Mouse (Mus musculus): ENCODE measurements at regions not wholly inside any gene's neighbourhood (a gene's known extent, or its start where the extent isn't known, plus 50 kb on each side); places are given as distances from the start of the nearest gene placed in this dataset.
A peak's percentile ranks its signal among the peaks of the same experiment; 100 is the strongest.

DNA sequence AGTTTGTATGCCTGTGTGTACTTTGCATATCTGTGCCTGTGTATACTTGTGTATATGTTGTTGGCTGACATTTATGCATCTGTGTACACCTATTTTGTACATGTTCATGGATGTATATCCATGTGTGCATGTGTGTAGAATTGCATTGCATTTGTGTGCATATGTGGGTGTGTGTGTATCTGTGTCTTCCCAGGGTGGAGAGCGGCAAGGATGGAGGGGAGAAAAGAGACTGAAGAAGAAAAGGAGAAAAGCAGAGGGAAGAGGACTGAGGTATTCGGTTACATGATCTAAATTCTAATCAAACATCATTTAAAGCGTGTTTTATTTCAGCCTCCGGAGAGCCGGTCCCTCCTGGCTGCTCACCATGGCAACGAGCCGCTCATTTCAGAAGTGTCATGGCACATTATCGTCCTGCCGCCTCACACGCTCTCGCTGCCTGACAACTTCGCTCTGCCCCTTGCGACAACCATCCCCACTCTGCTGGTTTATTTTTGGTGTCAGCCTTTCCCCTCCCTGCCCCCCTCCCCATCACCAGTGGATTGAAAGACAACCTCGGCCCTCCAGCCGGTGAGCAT lies 58.6 kb downstream of the Mrm1 start:
- peak; percentile 10 to 11 for DNase-seq

DNA sequence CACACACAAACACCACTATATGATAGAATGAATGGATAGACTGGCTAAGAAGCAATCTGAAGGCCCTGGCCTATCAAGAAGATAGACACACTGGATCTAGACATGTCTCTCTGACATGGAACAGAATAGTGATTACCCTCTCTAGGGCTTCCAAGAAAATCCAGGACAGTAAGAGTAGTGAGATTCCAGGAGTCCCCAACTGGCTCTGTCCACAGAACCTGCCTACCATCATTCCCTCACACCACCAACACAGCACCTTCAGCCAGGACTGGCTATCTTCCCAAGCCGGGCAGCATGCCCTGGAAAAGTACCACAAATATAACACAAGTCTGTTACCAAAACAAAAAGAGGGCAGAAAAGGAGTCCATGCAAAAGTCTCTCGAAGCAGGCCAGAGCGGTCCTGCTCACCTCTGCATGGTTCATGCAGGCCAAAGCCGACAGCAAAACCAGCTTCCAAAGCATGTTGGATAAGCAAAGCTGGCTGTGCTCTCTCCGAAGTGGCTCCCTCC lies 59.8 kb downstream of the Mrm1 start:
- peak; percentile 80 to 86 for DNase-seq

DNA sequence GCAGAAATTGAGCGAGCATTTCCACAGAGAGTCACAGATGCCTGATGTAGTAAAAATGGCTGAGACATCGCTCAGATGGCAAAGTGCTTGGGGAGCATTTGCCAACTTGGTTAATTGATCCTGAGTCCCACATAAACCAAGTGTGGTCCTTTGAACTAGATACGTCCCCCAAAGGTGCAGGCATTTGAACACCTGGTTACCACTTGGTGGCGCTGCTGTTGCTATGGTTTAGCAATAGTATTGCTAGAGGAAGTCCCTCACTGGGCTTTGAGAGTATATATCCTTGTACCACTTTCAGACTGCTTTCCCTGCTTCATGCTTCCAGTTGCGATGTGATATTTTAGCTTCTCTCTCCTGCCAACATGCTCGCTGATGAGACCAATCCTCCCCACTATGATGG lies 67.3 kb downstream of the Mrm1 start:
- no peak for DNase-seq

DNA sequence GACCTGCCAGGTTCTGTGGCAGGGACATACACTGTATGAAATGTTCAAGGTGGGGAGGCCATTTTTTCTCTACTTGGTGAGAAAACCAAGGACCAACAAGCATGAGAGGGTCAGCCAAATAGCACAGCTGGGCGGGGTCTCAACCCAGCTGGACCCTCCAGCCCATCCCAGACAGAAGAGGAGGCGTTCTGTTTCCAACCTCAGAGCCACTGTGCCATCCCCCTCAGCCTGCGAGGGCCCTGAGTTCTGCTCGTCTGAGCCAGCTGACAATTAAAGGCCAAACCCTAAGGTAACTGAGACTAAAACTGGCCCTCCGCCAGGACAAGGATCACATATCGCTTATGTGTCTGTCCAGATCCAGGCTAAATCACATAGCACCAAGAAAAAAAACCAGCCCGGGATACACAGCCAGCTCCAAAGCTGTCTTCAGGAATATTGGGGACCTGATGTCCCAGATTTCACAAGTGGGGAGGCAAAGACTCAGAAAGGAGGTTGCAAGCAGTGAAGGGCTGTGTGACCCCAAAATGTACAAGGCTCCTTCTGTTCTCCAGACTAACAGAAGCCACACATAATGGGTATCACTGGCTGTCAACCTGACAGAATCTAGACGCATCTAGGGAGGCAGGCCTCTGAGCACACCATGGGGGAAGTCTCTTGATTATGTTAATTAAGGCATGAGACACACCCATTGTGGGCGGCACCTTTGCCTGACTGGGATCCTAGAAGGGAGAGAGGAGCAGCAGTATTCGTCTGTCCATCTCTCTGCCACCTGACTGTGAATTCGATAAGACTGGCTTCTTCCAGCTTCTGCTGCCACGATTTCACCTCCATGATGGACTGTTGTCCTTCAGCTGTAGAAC lies 69.6 kb downstream of the Mrm1 start:
- DNase-seq, result no peak

DNA sequence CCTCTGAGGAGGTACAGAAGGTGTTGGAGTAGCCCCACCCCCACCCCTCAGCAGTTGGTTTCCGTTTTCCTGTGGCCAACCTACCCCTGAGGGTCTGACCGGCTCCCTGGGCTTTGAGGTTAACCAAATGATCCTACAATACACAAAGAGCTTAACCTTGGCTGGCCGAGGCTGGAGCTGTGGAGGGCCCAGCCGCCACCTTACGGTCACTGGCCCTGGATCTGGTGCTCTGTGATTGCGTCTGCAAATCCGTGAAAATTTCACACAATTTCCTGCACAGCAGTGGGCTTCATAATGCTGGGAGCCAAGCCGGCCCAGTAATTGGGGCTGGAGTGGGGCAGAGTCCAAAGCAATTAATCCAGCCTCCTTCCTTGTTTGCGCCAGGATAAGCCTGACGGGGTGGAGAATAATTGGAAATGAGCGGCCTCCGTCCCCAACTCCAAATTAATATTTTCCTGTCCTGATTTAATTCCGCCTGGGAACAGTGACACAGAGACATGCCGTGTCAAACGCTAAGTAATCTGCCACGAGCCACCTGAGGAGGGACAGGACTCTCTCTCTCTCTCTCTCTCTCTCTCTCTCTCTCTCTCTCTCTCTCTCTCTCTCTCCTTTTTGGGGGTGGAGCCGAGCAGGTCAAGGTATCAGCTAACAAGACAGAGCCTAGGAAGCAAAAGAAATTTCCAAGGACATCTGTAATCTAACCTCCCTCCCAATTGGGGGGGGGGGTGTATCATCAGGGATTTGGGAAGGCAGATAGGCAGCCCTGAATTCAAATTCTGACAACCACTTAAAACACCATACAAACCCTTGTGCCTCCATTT lies 80.3 kb downstream of the Mrm1 start:
- no peak for DNase-seq

GRCm38 (mm10) chr11:84738128-84738527 lies 81.2 kb downstream of the Mrm1 start:
- no peak for DNase-seq

DNA sequence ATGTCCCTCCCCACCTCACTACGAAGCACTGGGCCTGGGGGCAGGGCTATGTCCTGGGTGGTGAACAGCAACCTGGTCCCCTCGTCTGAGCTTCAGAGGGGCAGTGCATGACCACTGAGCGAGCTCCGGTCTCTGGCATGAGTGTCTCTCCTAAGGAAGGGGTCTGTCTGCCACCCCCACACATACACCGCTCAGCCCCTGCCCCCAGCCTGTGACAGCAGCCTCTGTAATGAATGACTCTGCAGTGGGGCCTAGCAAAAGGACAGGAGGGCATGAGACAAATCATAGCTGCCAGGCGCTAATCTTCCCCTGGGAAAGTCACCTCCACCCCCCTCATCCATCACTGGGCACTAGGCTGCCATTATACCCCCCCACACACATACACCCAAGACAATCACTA lies 87.4 kb downstream of the Mrm1 start:
- no peak for DNase-seq

DNA sequence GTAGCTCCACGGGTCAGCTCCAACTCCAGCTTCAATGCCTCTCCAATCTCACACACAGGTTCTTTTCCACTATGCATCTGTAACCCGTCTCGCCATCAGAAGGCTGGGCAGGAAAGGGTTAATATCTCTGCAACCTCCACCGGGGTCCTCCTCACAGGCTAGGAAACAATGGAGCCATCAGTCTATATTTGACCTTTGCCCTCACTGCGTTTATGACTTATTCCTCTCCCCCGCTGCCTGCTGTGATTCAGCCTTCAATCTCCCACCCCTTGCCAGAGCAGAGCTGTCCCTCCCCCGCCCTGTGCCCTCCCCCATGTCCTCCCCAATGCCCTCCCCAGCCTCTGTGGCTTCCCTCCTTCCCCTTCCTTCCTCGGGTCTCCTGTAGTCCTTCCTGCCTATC lies 89.1 kb downstream of the Mrm1 start:
- DNase-seq, result no peak

- DNase-seq, result peak in 1 of 2 experiments; percentile 30
These were observed 90.1 kb downstream of the Mrm1 start for GRCm38 (mm10) chr11:84729189-84729588.

GRCm38 (mm10) chr11:84725936-84726613 lies 93.2 kb downstream of the Mrm1 start:
- DNase-seq, result no peak

- no peak for DNase-seq
These were observed 94.0 kb downstream of the Mrm1 start for GRCm38 (mm10) chr11:84725177-84725792.

GRCm38 (mm10) chr11:84724080-84724479 lies 95.2 kb downstream of the Mrm1 start:
- peak; percentile 8 to 9 for DNase-seq

DNA sequence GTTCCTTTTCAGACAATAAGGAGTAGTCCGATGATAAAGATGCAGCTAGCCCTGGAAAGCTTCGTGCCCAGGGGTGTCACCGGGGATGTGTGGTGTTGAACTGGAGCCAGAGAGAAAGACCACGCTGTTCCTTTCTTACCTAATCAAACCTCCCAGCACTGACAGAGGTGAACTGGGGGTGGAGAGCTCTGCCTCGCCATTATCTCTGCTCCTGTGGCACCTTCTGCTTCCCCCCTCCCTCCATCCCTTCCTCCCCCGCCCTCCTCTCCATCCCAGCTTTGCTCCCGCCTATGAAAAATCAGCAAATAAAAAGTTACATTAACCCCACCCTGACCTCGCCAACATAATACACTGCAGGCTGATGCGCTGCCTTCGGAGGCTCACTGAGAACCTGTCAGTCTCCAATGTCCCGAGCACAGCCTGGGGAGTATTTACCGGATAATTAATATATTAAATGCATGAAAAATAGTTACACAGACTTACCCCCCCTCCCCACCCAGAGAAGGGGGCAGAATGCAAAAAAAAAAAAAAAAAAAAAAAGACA lies 96.6 kb downstream of the Mrm1 start:
- DNase-seq, result no peak

- DNase-seq, result no peak
These were observed 97.3 kb downstream of the Mrm1 start for GRCm38 (mm10) chr11:84721979-84722378.

GRCm38 (mm10) chr11:84721150-84721549 lies 98.2 kb downstream of the Mrm1 start:
- DNase-seq, result no peak

GRCm38 (mm10) chr11:84719781-84720180 lies 99.5 kb downstream of the Mrm1 start:
- no peak for DNase-seq

GRCm38 (mm10) chr11:84712731-84713130 lies 106.6 kb downstream of the Mrm1 start:
- DNase-seq, result no peak

- no peak for DNase-seq
These were observed 107.4 kb downstream of the Mrm1 start for GRCm38 (mm10) chr11:84711886-84712285.

DNA sequence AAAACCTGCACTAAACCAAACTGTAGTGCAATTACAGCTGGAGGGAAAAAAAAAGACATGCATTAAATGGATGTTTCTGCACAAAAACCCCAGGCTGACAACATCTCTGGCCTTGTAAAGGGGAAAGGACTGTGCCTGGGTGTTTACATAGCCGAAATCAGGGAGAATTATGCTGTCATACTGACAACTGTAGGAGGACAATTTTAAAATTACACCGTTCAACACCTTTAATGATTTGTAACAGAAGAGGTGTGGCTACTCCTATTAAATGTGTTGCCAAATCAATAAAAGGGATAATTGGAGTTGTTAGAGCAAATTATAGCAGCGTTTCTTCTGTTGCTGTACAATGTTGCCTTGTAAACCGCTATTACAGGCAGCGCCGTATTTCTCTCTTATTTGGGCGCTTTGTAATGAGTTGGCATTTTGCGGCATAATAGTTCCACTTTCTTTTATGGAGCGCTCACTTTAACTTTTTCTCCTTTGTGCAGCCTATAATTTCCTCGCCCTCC lies 111.0 kb downstream of the Mrm1 start:
- no peak for DNase-seq

DNA sequence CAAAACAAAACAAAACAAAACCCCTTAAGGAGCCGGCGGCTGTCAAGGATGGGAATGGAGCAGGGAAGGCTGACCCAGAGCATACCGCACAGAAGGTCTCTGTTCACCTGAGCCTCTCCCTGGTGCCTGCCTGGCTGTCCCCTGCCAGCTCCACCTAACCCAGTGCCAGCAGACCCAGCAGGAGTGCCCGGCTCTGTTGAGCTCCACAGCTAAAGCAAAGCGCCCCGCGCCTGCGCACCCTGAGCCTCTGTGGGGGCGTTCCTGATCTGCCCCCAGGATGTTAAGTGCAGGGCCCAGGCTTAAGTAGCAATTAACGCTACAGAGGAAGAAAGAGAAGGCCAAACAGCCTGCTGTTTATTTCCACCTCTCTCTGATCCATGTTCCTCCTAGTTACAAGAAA lies 111.5 kb downstream of the Mrm1 start:
- DNase-seq, result no peak

DNA sequence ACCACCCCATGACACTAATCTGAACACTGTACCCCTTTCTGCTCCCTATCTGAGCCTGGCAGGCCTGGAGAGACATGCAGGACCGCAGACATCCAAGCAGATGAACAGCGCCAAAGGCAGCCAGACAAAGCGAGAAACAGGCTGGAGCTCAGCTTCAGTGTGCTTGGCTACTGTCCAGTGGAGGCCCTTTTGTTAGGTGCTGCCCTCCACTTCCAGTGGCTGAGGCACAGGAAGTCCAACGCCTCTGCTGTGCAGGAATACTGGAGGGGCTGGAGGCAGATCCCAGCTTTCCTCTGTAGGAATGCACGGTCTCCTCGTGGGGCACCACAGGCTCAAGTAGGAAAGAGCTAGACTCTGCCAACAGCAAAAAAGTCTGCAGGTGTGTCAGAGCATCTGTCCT lies 112.6 kb downstream of the Mrm1 start:
- DNase-seq, result no peak

Data from heart, adult 18-20 months (tissue).